Mouse (Mus musculus) heart, embryonic 14.5 days (tissue): Measurements from ENCODE around the gene Prpf8. TPM values are rescaled to one million over a fixed set of nuclear protein-coding genes. Genes with fewer than 3 reads are reported as not detected.

Experiments used
- ATAC-seq: fragments of 200-750 bp; cut with Nextera tagmentation; 2 replicates; pipeline ENCODE4 v1.8.0; 2017; ENCODE audit warnings: low read depth, moderate TSS enrichment; ENCODE audit not compliant: insufficient number of reproducible peaks, insufficient read depth, low FRiP score
- H3K27ac ChIP-seq, 2 experiments: fragments of 200-500 bp in 1 of 2; fragments of 300-500 bp in 1 of 2; sonication (generic) in 1 of 2; replicated peaks in 1 of 2; 2 replicates each; pipeline ENCODE4 v1.5.1; 2012 to 2014; ENCODE audit warnings: low read depth in 2 of 2, low read length in 2 of 2, control low read depth in 1 of 2, mild to moderate bottlenecking in 1 of 2, mixed read lengths in 1 of 2; ENCODE audit not compliant: control insufficient read depth in 1 of 2, insufficient read depth in 1 of 2
- H3K27me3 ChIP-seq: fragments of 300-500 bp; sonication (generic); 2 replicates; pipeline ENCODE4 v1.6.1; 2014; ENCODE audit warnings: mild to moderate bottlenecking, low read length, control low read depth; ENCODE audit not compliant: control insufficient read depth, insufficient read depth
- H3K36me3 ChIP-seq: fragments of 300-500 bp; sonication (generic); 2 replicates; pipeline ENCODE4 v1.6.1; 2014; ENCODE audit warnings: mild to moderate bottlenecking, control low read depth, low read length, mixed read lengths; ENCODE audit not compliant: control insufficient read depth, insufficient read depth
- H3K4me1 ChIP-seq, 2 experiments: fragments of 200-500 bp in 1 of 2; fragments of 300-500 bp in 1 of 2; sonication (generic) in 1 of 2; 2 replicates each; pipeline ENCODE4 v1.6.1; 2012 to 2014; ENCODE audit warnings: low read length in 2 of 2, control low read depth in 1 of 2, mixed read lengths in 1 of 2; ENCODE audit not compliant: control insufficient read depth in 2 of 2, insufficient read depth in 2 of 2
- H3K4me2 ChIP-seq: fragments of 300-500 bp; sonication (generic); 2 replicates; pipeline ENCODE4 v1.6.1; 2014; ENCODE audit warnings: mild to moderate bottlenecking, low read length
- H3K4me3 ChIP-seq, 2 experiments: fragments of 200-500 bp in 1 of 2; fragments of 300-500 bp in 1 of 2; sonication (generic) in 1 of 2; 2 replicates each; pipeline ENCODE4 v1.5.1; 2012 to 2014; ENCODE audit warnings: low read length in 2 of 2, mild to moderate bottlenecking in 2 of 2, control low read depth in 1 of 2, low read depth in 1 of 2, moderate library complexity in 1 of 2; ENCODE audit not compliant: control insufficient read depth in 1 of 2, insufficient read depth in 1 of 2
- H3K9ac ChIP-seq: fragments of 300-500 bp; sonication (generic); 2 replicates; pipeline ENCODE4 v1.6.1; 2014; ENCODE audit warnings: mild to moderate bottlenecking, low read length
- H3K9me3 ChIP-seq: fragments of 300-500 bp; sonication (generic); 2 replicates; pipeline ENCODE4 v1.6.1; 2016; ENCODE audit warnings: low read length, control low read depth; ENCODE audit not compliant: control insufficient read depth
- WGBS: fragments of 180-500 bp; shearing (Covaris S2); extraction: QIAGEN DNeasy Blood & Tissue Kit; methylation state at CpG from one replicate; pipeline ENCODE4 v1.1.7; 2014; 5-methylcytosine and 5-hydroxymethylcytosine counted together
- polyA plus RNA-seq: library from polyadenylated mRNA; unstranded; fragments of >200 nt; fragmentation: Nextera tagmentation; extraction: Ambion mirVana; gene quantifications from 2 replicates; pipeline ENCODE4 v1.2.1, GENCODE M21; 2014

Gene Prpf8
- 46.8 and 48.2 TPM in 2 replicates for polyA plus RNA-seq

DNA sequence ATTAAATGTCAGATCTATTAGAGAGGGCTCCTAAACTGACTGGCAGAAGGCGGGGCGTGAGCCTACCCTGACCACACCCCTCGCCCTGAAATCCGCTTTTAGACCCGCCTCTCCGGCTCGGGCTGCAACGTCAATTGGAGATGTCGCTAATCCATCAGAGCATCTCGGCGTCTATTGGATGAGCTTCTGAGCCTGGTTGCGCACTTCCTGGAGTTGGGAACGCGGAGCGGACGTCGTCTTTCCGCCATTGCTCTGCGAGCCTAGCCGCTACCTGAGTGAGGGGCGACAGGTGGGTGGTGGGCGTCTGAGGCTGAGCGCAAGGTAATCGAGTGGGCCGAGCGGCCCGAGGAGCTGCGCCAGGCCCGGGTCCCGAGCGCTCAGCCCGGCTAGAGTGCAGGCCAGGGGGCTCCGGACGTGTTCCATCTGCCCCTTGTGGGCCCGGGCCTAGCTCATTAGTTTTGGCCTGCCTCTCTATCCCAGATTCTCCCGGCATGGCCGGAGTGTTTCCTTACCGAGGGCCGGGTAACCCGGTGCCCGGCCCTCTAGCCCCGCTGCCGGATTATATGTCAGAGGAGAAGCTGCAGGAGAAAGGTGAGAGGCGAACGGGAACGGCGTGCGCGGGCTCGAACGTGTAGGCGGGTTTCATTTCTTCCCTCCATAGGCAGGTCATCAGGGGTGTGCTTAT is at the start of gene Prpf8:
Gene Prpf8 (plus strand): TSS at position 216 of the 685 bp plus-strand sequence.
- Histone ChIP-seq H3K27ac (peak within 1 kb of the TSS; percentile 18 to 61; a peak in 3 of 4 replicates), H3K4me2 (peak within 1 kb of the TSS; percentile 97), H3K4me3 (peak within 1 kb of the TSS; percentile 81 to 99), H3K4me1 (peaks cover 5 to 9% of the 10 kb centered on the region in 2 experiments), H3K27me3 (no peaks in the 10 kb centered on the region), H3K9ac (peak within 1 kb of the TSS; percentile 92), H3K9me3 (no peaks in the 10 kb centered on the region), H3K36me3 (peaks cover 37% of the 10 kb centered on the region)
- ATAC-seq: peak; percentile 100
- WGBS: under 1% methylated on average over 52 of the region's 52 CpGs

DNA sequence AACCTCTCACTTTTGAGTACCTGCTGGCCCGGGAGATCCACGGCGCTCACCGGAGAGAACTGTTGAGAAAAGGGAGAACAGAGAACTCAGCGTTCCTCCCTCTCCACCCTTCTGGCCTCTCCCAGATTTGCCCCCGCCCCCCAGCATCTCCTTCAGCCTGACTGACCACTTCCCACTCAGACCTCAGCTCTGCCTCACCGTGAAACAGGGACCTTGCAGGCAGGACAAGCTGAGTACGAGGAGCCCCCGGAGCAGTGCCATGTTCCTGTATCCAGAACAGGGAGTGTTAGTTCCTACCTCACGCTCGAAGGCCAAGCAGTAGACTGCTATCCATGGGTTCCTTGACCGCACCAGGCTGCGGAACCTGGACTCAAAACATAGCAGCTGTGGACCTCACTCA is 48.4 kb upstream of the Prpf8 start:
- Histone ChIP-seq H3K27ac (no peak overlapping the region), H3K9ac (no peak overlapping the region), H3K4me1 (peaks cover 0 to 3% of the 10 kb centered on the region in 2 experiments; a peak in 1 of 4 replicates), H3K9me3 (peaks cover 6% of the 10 kb centered on the region; the same call in 1 of the 2 replicates), H3K4me2 (no peak overlapping the region), H3K27me3 (no peaks in the 10 kb centered on the region), H3K36me3 (peaks cover 25% of the 10 kb centered on the region), H3K4me3 (no peak overlapping the region)
- 69% methylated on average over 13 of the region's 13 CpGs for WGBS
- ATAC-seq: no peak

DNA sequence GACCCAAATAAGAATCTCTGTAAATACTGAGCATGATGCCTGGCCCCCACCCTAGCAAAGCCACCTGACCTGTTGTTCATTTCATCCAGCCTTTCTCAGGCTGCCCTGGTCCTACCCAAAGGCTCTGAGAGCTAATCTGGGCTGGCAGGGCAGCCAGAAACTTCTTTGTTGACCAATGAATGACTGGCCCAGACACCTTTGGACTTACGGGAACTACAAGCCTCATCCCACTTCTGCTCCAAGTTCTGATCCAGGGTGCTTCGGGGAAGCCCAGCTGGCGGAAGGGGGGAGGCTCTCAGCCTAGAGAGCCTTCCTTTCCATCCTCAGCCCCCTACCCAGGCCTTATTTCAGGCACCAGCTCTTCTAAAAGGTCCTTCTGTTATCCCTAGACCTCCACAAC is 47.8 kb upstream of the Prpf8 start:
- Histone ChIP-seq H3K9me3 (peaks cover 6% of the 10 kb centered on the region; the same call in 1 of the 2 replicates), H3K4me1 (peaks cover 0 to 3% of the 10 kb centered on the region in 2 experiments; a peak in 1 of 4 replicates), H3K27me3 (no peaks in the 10 kb centered on the region), H3K4me3 (no peak overlapping the region), H3K4me2 (no peak overlapping the region), H3K27ac (no peak overlapping the region), H3K36me3 (peaks cover 28% of the 10 kb centered on the region), H3K9ac (no peak overlapping the region)
- no peak for ATAC-seq
- 86% methylated on average over 3 of the region's 3 CpGs for WGBS

DNA sequence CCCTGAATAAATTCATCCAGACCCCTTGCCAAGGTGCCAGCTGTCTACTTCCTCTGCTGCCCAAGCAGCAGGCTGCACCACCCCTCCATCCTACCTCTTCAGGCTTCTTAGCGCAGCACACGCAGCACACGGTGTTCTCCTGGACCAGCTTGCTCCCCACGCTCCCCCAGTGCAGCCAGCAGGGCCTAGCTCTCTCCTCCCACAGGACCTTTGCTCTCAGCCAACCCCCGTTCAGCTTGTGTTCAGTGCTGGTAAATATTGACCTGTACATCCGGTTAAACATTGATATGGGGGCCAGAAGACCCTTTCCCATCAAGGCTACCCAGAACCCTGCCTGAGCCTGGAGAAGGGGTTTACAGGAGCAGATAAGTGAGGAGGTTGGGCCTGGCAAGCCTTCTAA is 47.3 kb upstream of the Prpf8 start, which contains the start of gene Serpinf2:
Gene Serpinf2 (minus strand): TSS at position 229 of the 400 bp plus-strand sequence.
- 87% methylated on average over 6 of the region's 6 CpGs for WGBS

DNA sequence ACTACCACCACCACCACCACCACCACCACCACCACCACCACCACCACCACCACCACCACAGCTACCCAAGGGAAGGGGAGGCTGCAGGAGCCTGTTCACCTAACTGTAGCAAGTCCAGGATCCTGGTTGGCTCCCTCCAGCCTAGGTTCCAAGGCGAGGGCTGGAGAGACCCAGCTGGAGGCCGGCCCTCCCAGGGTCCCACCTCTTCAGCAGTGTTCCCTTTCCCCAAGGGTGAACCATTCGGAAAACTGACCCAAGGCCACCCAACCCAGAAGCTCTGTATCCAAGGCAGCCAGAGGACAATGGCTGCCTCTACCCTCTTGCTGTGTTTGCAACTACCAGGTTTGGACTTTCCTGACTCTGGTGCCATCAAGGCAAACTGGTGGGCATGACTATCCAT is 46.7 kb upstream of the Prpf8 start:
- H3K9me3 ChIP-seq: no peaks in the 10 kb centered on the region
- no peaks in the 10 kb centered on the region for H3K27me3 ChIP-seq
- H3K9ac ChIP-seq: no peak overlapping the region
- no peak for ATAC-seq
- H3K36me3 ChIP-seq: peaks cover 40% of the 10 kb centered on the region
- H3K4me1 ChIP-seq: peaks cover 0 to 3% of the 10 kb centered on the region in 2 experiments; a peak in 1 of 4 replicates
- H3K27ac ChIP-seq: no peak overlapping the region
- no peak overlapping the region for H3K4me3 ChIP-seq
- WGBS: 75% methylated on average over 3 of the region's 3 CpGs
- H3K4me2 ChIP-seq: no peak overlapping the region

More for the DNA sequence above, 47.3 kb upstream of the Prpf8 start, which contains the start of gene Serpinf2:
- peaks cover 3% of the 10 kb centered on the region; the same call in 1 of the 2 replicates for H3K9me3 ChIP-seq
- ATAC-seq: no peak
- H3K36me3 ChIP-seq: peaks cover 34% of the 10 kb centered on the region
- no peak within 1 kb of the TSS for H3K9ac ChIP-seq
- H3K27ac ChIP-seq: no peak within 1 kb of the TSS
- no peak within 1 kb of the TSS for H3K4me2 ChIP-seq
- no peaks in the 10 kb centered on the region for H3K27me3 ChIP-seq
- no peak within 1 kb of the TSS for H3K4me3 ChIP-seq
- H3K4me1 ChIP-seq: peaks cover 0 to 3% of the 10 kb centered on the region in 2 experiments; a peak in 1 of 4 replicates

DNA sequence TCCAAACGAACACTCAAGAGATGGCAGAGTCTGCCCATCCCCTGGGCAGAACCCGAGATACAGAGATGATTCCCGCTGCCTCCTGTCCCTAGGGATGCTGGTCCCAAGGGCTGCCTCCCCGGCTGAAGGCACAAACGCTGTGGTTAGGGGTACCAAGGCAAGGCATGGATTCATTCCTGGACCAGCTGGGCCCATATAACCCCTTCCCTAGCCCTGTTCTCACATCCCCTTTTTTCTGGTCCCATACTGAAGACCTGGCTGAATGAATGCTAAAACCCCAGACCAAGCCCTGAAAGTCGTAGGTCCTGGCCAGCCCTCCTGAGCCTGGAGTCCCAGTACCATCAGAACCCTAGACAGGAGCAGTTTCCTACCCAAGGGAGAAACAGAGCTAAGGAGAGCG is 45.6 kb upstream of the Prpf8 start:
- no peak for ATAC-seq
- Histone ChIP-seq H3K4me3 (no peak overlapping the region), H3K9me3 (no peaks in the 10 kb centered on the region), H3K27me3 (no peaks in the 10 kb centered on the region), H3K27ac (no peak overlapping the region), H3K9ac (no peak overlapping the region), H3K4me2 (no peak overlapping the region), H3K36me3 (peaks cover 48% of the 10 kb centered on the region), H3K4me1 (peaks cover 0 to 3% of the 10 kb centered on the region in 2 experiments; a peak in 1 of 4 replicates)
- 81% methylated on average over 7 of the region's 7 CpGs for WGBS

DNA sequence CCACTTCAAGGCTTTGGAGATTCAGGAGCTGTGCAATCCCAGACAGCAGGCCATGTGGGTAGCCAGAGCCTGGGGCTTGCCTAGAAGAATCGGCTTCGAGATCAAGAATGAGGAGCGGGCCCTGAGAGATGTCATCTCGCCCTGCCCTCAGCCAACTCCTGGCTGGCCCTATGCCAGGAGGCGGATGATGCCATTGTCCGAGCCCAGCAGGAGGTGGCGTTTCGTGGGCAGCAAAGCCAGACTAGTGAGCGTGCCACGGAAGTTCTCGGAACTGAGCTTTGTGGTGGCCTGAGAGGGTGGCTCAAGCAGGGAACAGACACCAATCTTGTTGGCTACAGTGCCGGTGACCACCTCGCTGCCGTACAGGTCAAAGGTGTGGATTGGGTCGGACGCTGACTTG is 45.0 kb upstream of the Prpf8 start:
- Histone ChIP-seq H3K4me2 (no peak overlapping the region), H3K4me3 (no peak overlapping the region)
- WGBS: 88% methylated on average over 16 of the region's 16 CpGs

More for the DNA sequence above, 45.0 kb upstream of the Prpf8 start:
- Histone ChIP-seq H3K27ac (no peak overlapping the region), H3K27me3 (no peaks in the 10 kb centered on the region), H3K9ac (no peak overlapping the region), H3K9me3 (no peaks in the 10 kb centered on the region), H3K36me3 (peaks cover 49% of the 10 kb centered on the region), H3K4me1 (peaks cover 0 to 3% of the 10 kb centered on the region in 2 experiments; a peak in 1 of 4 replicates)
- no peak for ATAC-seq
